Mouse (Mus musculus): ENCODE measurements around the gene Speer4b. TPM values are rescaled to one million over a fixed set of nuclear protein-coding genes. Genes with fewer than 3 reads are reported as not detected.

Speer4b gene
- polyA plus RNA-seq, 1 experiment from 2014 or later: not detected

DNA sequence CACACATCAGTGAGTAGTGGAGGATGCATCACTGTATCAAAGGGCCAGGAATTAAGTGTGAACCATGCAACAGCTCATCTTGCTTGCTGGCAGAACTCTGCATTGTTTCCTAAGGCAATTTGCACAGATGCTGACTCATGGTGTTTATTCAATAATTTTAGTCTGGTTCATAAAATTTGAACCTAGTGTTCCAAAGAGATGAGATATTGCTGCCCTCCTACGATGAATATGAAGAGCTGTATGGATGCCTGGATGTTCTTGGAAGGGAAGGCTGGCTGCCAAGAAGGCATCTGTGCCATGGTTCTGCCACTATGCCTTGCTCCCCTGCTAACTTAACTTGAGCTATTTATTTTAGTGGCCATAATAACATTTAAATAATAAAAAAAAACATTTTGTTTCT lies 44.3 kb downstream of the Speer4b start:
- Histone ChIP-seq H3K4me2 (replicated peaks; ENCODE audit: low read depth, low read length) (no peak overlapping the region), H3K27ac (ENCODE audit: low read length) (no peak overlapping the region), H3K27me3 (ENCODE audit: insufficient read depth, low read length) (no peaks in the 10 kb centered on the region), H3K36me3 (ENCODE audit: insufficient read depth, low read length) (no peaks in the 10 kb centered on the region), H3K4me1 (ENCODE audit: insufficient read depth, low read length) (no peaks in the 10 kb centered on the region), H3K9ac (replicated peaks; ENCODE audit: low read length) (no peak overlapping the region), H3K4me3 (ENCODE audit: low read length) (no peak overlapping the region), H3K9me3 (ENCODE audit: low read length) (no peaks in the 10 kb centered on the region)
- ATAC-seq (ENCODE audit: low FRiP score, low TSS enrichment): no peak
- 78% methylated on average over 1 of the region's 1 CpGs for WGBS

DNA sequence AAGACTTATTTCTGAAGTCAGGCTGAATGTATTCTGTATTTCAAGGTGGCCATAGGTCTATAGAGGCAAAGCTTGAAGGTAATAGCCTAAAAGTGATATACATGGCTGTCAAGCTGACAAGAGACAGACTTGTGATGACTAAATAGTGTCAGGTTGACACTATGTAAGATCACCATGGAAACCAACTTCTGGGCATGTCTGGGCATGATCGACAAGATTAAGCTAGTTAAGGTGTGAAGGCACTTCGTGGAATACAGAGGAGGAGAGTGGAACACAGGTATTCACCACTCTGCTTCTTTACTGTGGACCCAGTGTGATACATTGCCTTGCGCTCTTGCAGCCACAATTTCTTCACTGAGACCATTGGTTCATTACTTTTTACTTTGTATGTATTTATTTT lies 46.9 kb downstream of the Speer4b start:
- Histone ChIP-seq H3K4me2 (replicated peaks; ENCODE audit: low read depth, low read length) (no peak overlapping the region), H3K4me3 (ENCODE audit: low read length) (no peak overlapping the region), H3K27ac (ENCODE audit: low read length) (no peak overlapping the region), H3K4me1 (ENCODE audit: insufficient read depth, low read length) (no peaks in the 10 kb centered on the region), H3K36me3 (ENCODE audit: insufficient read depth, low read length) (no peaks in the 10 kb centered on the region), H3K27me3 (ENCODE audit: insufficient read depth, low read length) (no peaks in the 10 kb centered on the region), H3K9ac (replicated peaks; ENCODE audit: low read length) (no peak overlapping the region), H3K9me3 (ENCODE audit: low read length) (no peaks in the 10 kb centered on the region)
- ATAC-seq (ENCODE audit: low FRiP score, low TSS enrichment): no peak
- WGBS: 91% methylated on average over 3 of the region's 3 CpGs

DNA sequence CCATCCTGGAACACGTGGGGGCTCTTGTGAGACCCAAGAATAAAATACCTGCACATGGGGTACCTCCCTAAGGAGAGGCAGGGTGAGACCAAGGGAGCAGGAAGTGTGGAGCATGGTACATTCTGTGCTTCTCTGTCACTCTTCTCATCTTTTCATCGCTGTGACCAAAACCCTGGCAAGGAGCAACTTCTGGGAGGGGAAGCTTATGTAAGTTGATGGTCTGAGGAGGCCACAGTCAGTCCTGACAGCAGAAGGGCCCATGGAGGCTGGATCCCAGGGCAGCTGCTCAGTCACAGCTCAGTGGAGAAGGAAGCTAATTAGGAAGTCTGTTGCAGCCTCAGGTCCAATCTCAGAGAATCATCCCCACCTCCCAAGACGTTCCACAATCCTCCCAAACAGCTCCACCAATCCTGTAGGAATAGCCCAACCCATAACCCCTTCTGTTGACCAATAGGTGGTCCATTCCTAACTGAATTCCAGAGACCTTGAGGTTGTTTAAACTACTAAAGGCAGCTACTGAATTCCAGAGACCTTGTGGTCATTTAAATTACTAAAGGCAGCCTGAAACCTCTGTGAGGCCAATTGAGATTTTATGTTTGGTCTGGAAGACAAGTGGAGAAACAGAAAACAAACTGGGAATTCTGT lies 47.9 kb downstream of the Speer4b start:
- Histone ChIP-seq H3K9ac (replicated peaks; ENCODE audit: low read length) (no peak overlapping the region), H3K27ac (ENCODE audit: low read length) (no peak overlapping the region), H3K36me3 (ENCODE audit: insufficient read depth, low read length) (no peaks in the 10 kb centered on the region), H3K4me3 (ENCODE audit: low read length) (no peak overlapping the region), H3K9me3 (ENCODE audit: low read length) (no peaks in the 10 kb centered on the region), H3K4me2 (replicated peaks; ENCODE audit: low read depth, low read length) (no peak overlapping the region), H3K27me3 (ENCODE audit: insufficient read depth, low read length) (no peaks in the 10 kb centered on the region), H3K4me1 (ENCODE audit: insufficient read depth, low read length) (no peaks in the 10 kb centered on the region)
- WGBS: 34% methylated on average over 3 of the region's 3 CpGs
- ATAC-seq (ENCODE audit: low FRiP score, low TSS enrichment): no peak

All from kidney, embryonic 16.5 days (tissue).